Mouse (Mus musculus) hindbrain, embryonic 14.5 days (tissue): ENCODE measurements around the gene Pou4f1. TPM values are rescaled to one million over a fixed set of nuclear protein-coding genes. Genes with fewer than 3 reads are reported as not detected.
A peak's percentile ranks its signal among the peaks of the same experiment; 100 is the strongest.

Experiments
- ATAC-seq: fragments of 200-750 bp; cut with Nextera tagmentation; 2 replicates; pipeline ENCODE4 v1.8.0; 2017; ENCODE audit warnings: moderate number of reproducible peaks, mild to moderate bottlenecking, moderate TSS enrichment, moderate library complexity; ENCODE audit not compliant: low FRiP score
- DNase-seq: peaks from one replicate; pipeline ENCODE4 v3.0.0-alpha.2; 2015; ENCODE audit warnings: low spot score
- H3K27ac ChIP-seq: fragments of 300-500 bp; sonication (generic); 2 replicates; pipeline ENCODE4 v1.5.1; 2014; ENCODE audit warnings: mild to moderate bottlenecking, moderate library complexity
- H3K27me3 ChIP-seq: fragments of 300-500 bp; sonication (generic); 2 replicates; pipeline ENCODE4 v1.6.1; 2014; ENCODE audit warnings: mild to moderate bottlenecking, low read length, mixed read lengths; ENCODE audit not compliant: control insufficient read depth, insufficient read depth
- H3K36me3 ChIP-seq: fragments of 300-500 bp; sonication (generic); replicated peaks from 2 replicates; pipeline ENCODE4 v1.6.1; 2014; ENCODE audit not compliant: control insufficient read depth, insufficient read depth
- H3K4me1 ChIP-seq: fragments of 300-500 bp; sonication (generic); replicated peaks from 2 replicates; pipeline ENCODE4 v1.6.1; 2014; ENCODE audit warnings: antibody characterized with exemption, low read length, mixed read lengths; ENCODE audit not compliant: control insufficient read depth, insufficient read depth
- H3K4me2 ChIP-seq: fragments of 300-500 bp; sonication (generic); replicated peaks from 2 replicates; pipeline ENCODE4 v1.6.1; 2014; ENCODE audit warnings: mild to moderate bottlenecking, moderate library complexity
- H3K4me3 ChIP-seq: fragments of 300-500 bp; sonication (generic); replicated peaks from 2 replicates; pipeline ENCODE4 v1.5.1; 2014; ENCODE audit warnings: mild to moderate bottlenecking, low read length
- H3K9ac ChIP-seq: fragments of 300-500 bp; sonication (generic); 2 replicates; pipeline ENCODE4 v1.6.1; 2014
- H3K9me3 ChIP-seq: fragments of 300-500 bp; sonication (generic); 2 replicates; pipeline ENCODE4 v1.6.1; 2016; ENCODE audit warnings: low read length; ENCODE audit not compliant: control insufficient read depth
- WGBS: fragments of 180-500 bp; shearing (Covaris S2); extraction: QIAGEN DNeasy Blood & Tissue Kit; methylation state at CpG from one replicate; pipeline ENCODE4 v1.1.7; 2014; 5-methylcytosine and 5-hydroxymethylcytosine counted together
- polyA plus RNA-seq: library from polyadenylated mRNA; unstranded; fragments of >200 nt; fragmentation: Nextera tagmentation; extraction: Ambion mirVana; gene quantifications from 2 replicates; pipeline ENCODE4 v1.2.1, GENCODE M21; 2014

Gene Pou4f1
- polyA plus RNA-seq, 1 experiment from 2014 or later = 49.5 TPM

GRCm38 (mm10) chr14:104466557-104466956, 1.2 kb downstream of the Pou4f1 start:
- no peak for DNase-seq
- Histone ChIP-seq H3K4me1 (peaks cover 6% of the 10 kb centered on the region; the same call in 1 of the 2 replicates), H3K9me3 (no peaks in the 10 kb centered on the region), H3K9ac (peak overlapping the region; percentile 59), H3K4me2 (peak overlapping the region; percentile 77), H3K27ac (peak overlapping the region; percentile 86), H3K4me3 (peak overlapping the region; percentile 63), H3K27me3 (peaks cover 85% of the 10 kb centered on the region), H3K36me3 (no peaks in the 10 kb centered on the region)
- WGBS = under 1% methylated on average over 36 of the region's 43 CpGs
- ATAC-seq = no peak

- H3K4me2 ChIP-seq = peak overlapping the region; percentile 77
- peaks cover 85% of the 10 kb centered on the region for H3K27me3 ChIP-seq
- H3K9me3 ChIP-seq = no peaks in the 10 kb centered on the region
- DNase-seq = no peak
- peak overlapping the region; percentile 59 for H3K9ac ChIP-seq
- WGBS = under 1% methylated on average over 62 of the region's 64 CpGs
- H3K4me1 ChIP-seq = peaks cover 6% of the 10 kb centered on the region; the same call in 1 of the 2 replicates
- H3K4me3 ChIP-seq = peak overlapping the region; percentile 39
- H3K36me3 ChIP-seq = no peaks in the 10 kb centered on the region
- no peak for ATAC-seq
- H3K27ac ChIP-seq = peak overlapping the region; percentile 69
These were observed 2.1 kb downstream of the Pou4f1 start for GRCm38 (mm10) chr14:104465483-104466235.

GRCm38 (mm10) chr14:104464841-104465240, 3.0 kb downstream of the Pou4f1 start:
- peak overlapping the region; percentile 59 for H3K9ac ChIP-seq
- peaks cover 83% of the 10 kb centered on the region for H3K27me3 ChIP-seq
- no peak for ATAC-seq
- H3K4me3 ChIP-seq = peak overlapping the region; percentile 39
- no peaks in the 10 kb centered on the region for H3K36me3 ChIP-seq
- H3K27ac ChIP-seq = peak overlapping the region; percentile 69
- no peak for DNase-seq
- 5% methylated on average over 5 of the region's 5 CpGs for WGBS
- H3K9me3 ChIP-seq = no peaks in the 10 kb centered on the region
- H3K4me2 ChIP-seq = peak overlapping the region; percentile 77
- H3K4me1 ChIP-seq = peaks cover 11% of the 10 kb centered on the region

- Histone ChIP-seq H3K27me3 (peaks cover 76% of the 10 kb centered on the region), H3K9ac (peak overlapping the region; percentile 28; the same call in 1 of the 2 replicates), H3K36me3 (no peaks in the 10 kb centered on the region), H3K4me1 (peaks cover 11% of the 10 kb centered on the region), H3K9me3 (no peaks in the 10 kb centered on the region), H3K4me2 (peak overlapping the region; percentile 77), H3K4me3 (peak overlapping the region; percentile 39), H3K27ac (no peak overlapping the region)
- 10% methylated on average over 5 of the region's 5 CpGs for WGBS
- ATAC-seq = no peak
- no peak for DNase-seq
These were observed 4.1 kb downstream of the Pou4f1 start for GRCm38 (mm10) chr14:104463631-104464250.

DNA sequence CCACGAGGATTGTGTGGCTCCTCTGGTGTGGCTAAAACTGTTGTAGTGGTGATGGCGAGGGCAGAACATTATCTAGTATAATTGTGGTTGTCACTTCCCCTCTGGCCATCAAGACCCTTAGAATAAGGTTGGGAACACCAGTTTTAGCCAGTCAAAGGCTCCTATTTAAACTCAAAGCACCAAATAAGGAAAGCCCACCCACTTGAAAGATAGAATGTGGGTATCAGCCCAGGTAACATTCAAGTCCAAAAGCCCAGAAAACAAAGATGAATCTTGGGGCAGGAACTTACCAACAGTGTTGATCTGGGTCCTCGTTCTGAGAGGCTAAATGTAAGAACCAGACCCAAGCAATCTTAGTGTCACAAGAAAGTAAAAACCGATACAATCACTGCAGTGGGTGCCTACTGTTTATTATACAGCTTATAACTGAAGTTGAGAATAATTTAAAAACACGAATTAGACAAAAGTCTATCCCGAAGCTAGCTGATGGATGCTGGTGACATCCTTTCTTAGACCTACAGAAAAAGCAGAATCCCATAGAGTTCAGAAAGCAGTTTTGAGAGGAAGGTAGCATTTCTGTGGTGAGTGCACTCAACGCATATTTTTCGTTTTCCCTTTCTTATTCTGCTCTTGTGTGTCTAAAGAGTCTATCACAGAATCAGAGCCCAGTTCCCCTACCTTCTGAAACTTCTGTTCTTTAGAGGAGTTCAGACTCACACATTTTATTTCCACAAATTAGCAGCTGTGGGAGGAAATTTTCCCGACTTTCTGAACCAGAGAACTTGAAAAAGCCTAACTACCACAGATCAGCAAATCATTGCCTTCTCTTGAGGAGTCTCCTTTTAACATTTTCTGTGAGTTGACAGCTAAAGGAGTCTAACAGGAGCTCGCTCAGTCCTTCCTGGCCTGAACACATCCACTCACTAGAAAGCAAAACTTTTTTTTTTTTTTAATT, 6.2 kb downstream of the Pou4f1 start:
- 2% methylated on average over 10 of the region's 10 CpGs for WGBS
- Histone ChIP-seq H3K9ac (no peak overlapping the region), H3K4me2 (peak overlapping the region; percentile 51), H3K4me3 (no peak overlapping the region), H3K36me3 (no peaks in the 10 kb centered on the region), H3K4me1 (peaks cover 5% of the 10 kb centered on the region), H3K9me3 (no peaks in the 10 kb centered on the region), H3K27me3 (peaks cover 71% of the 10 kb centered on the region), H3K27ac (peak overlapping the region; percentile 20; the same call in 1 of the 2 replicates)
- no peak for ATAC-seq
- no peak for DNase-seq

GRCm38 (mm10) chr14:104460325-104461285, 7.2 kb downstream of the Pou4f1 start:
- H3K9ac ChIP-seq = no peak overlapping the region; the same call in 1 of the 2 replicates
- H3K27ac ChIP-seq = 0 out of 2 replicates have a peak overlapping the region, but pooled peaks have one; percentile 38
- H3K4me1 ChIP-seq = peaks cover 5% of the 10 kb centered on the region
- H3K4me3 ChIP-seq = peak overlapping the region; percentile 25
- DNase-seq (peak; percentile 70), ATAC-seq (peak; percentile 88)
- WGBS = under 1% methylated on average over 59 of the region's 59 CpGs
- peak overlapping the region; percentile 51 for H3K4me2 ChIP-seq
- peaks cover 72% of the 10 kb centered on the region for H3K27me3 ChIP-seq
- H3K36me3 ChIP-seq = no peaks in the 10 kb centered on the region
- no peaks in the 10 kb centered on the region for H3K9me3 ChIP-seq

- peaks cover 71% of the 10 kb centered on the region for H3K27me3 ChIP-seq
- DNase-seq (no peak), ATAC-seq (0 out of 2 replicates have a peak, but pooled peaks have one; percentile 14)
- H3K36me3 ChIP-seq = no peaks in the 10 kb centered on the region
- no peak overlapping the region; the same call in 1 of the 2 replicates for H3K9ac ChIP-seq
- no peaks in the 10 kb centered on the region for H3K9me3 ChIP-seq
- peak overlapping the region; percentile 25; the same call in 1 of the 2 replicates for H3K4me3 ChIP-seq
- peak overlapping the region; percentile 51 for H3K4me2 ChIP-seq
- peaks cover 5% of the 10 kb centered on the region for H3K4me1 ChIP-seq
- peak overlapping the region; percentile 58; the same call in 1 of the 2 replicates for H3K27ac ChIP-seq
- under 1% methylated on average over 25 of the region's 25 CpGs for WGBS
These were observed 8.2 kb downstream of the Pou4f1 start for GRCm38 (mm10) chr14:104459513-104460111.
